Mouse (Mus musculus): ENCODE results near the gene Lyrm9. TPM values are rescaled to one million over a fixed set of nuclear protein-coding genes. Genes with fewer than 3 reads are reported as not detected.
"Not testable (repeated sequence)": the region's sequence is repeated elsewhere in the genome, so short reads cannot be mapped to it uniquely, and the experiment has no call there.

Lyrm9 gene
- polyA plus RNA-seq, 1 experiment from 2014 or later: 11.8 TPM

- WGBS (ENCODE audit: insufficient replicate concordance): 11% methylated on average over 7 of the region's 7 CpGs
- H3K4me2 ChIP-seq (ENCODE audit: low read depth, low read length): no peak overlapping the region
- no peaks in the 10 kb centered on the region; the same call in 1 of the 2 replicates for H3K4me1 ChIP-seq (ENCODE audit: control insufficient read depth, low read depth, low read length)
- no peak overlapping the region for H3K27ac ChIP-seq (ENCODE audit: low read length)
- no peak for ATAC-seq (ENCODE audit: low read depth)
- no peak overlapping the region for H3K4me3 ChIP-seq (ENCODE audit: low read depth, low read length)
- H3K27me3 ChIP-seq (ENCODE audit: control insufficient read depth, insufficient read depth, low read depth, low read length): no peaks in the 10 kb centered on the region
- H3K36me3 ChIP-seq (ENCODE audit: control insufficient read depth, insufficient read depth): no peaks in the 10 kb centered on the region
- H3K9ac ChIP-seq (ENCODE audit: low read depth, low read length): no peak overlapping the region
- no peaks in the 10 kb centered on the region for H3K9me3 ChIP-seq (replicated peaks; ENCODE audit: control insufficient read depth, low read length)
Measured at GRCm38 (mm10) chr11:78856310-78856709, 29.9 kb downstream of the Lyrm9 start.

DNA sequence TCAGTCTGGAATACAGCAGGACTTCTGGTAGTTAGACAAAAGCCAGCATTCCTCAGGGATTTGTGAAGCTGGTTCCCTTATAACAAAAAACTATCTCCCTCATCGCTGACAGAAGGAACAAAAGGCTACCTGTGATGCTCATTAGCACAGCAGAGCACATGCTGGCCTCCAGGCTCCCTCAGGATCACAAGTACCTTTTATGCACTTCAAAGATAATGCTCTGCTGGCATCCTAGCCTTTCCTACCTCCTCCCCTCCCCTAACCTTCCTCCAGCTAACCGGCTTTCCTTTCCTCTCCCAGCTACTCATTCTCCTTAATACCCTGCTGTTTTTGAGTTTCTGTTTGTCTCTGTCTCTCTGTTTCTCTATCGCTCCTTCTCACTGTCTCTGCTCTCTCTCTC lies 31.2 kb downstream of the Lyrm9 start:
- Histone ChIP-seq H3K36me3 (ENCODE audit: control insufficient read depth, insufficient read depth) (no peaks in the 10 kb centered on the region), H3K4me2 (ENCODE audit: low read depth, low read length) (no peak overlapping the region), H3K9ac (ENCODE audit: low read depth, low read length) (no peak overlapping the region), H3K9me3 (replicated peaks; ENCODE audit: control insufficient read depth, low read length) (no peaks in the 10 kb centered on the region), H3K4me3 (ENCODE audit: low read depth, low read length) (no peak overlapping the region), H3K27me3 (ENCODE audit: control insufficient read depth, insufficient read depth, low read depth, low read length) (no peaks in the 10 kb centered on the region), H3K27ac (ENCODE audit: low read length) (no peak overlapping the region), H3K4me1 (ENCODE audit: control insufficient read depth, low read depth, low read length) (no peaks in the 10 kb centered on the region; the same call in 1 of the 2 replicates)
- ATAC-seq (ENCODE audit: low read depth): no peak
- WGBS (ENCODE audit: insufficient replicate concordance): 19% methylated on average over 3 of the region's 3 CpGs

DNA sequence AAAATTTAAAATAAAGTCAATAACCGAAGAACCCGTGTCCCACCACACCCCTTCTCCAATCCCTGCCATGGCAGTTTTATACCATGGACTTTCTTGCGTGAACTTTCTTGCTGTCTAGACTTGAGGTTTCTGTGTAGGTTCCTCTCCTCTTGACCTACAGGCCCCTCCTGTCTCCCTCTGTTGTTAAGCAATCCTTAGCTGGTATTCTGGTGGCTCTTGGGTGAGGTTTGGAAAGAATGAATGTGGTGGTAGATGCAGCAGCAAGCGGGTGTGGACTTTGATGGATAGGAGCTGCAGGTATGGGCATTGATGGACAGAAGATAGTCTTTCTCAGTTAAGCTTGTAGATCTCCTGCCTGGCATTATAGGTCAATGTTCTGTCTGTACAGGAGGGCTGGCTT lies 37.5 kb downstream of the Lyrm9 start:
- H3K9ac ChIP-seq (ENCODE audit: low read depth, low read length): no peak overlapping the region
- no peak for ATAC-seq (ENCODE audit: low read depth)
- no peaks in the 10 kb centered on the region for H3K36me3 ChIP-seq (ENCODE audit: control insufficient read depth, insufficient read depth)
- no peaks in the 10 kb centered on the region for H3K9me3 ChIP-seq (replicated peaks; ENCODE audit: control insufficient read depth, low read length)
- no peaks in the 10 kb centered on the region for H3K4me1 ChIP-seq (ENCODE audit: control insufficient read depth, low read depth, low read length)
- no peak overlapping the region for H3K4me2 ChIP-seq (ENCODE audit: low read depth, low read length)
- no peak overlapping the region for H3K27ac ChIP-seq (ENCODE audit: low read length)
- no peaks in the 10 kb centered on the region for H3K27me3 ChIP-seq (ENCODE audit: control insufficient read depth, insufficient read depth, low read depth, low read length)
- 58% methylated on average over 4 of the region's 4 CpGs for WGBS (ENCODE audit: insufficient replicate concordance)
- no peak overlapping the region for H3K4me3 ChIP-seq (ENCODE audit: low read depth, low read length)

DNA sequence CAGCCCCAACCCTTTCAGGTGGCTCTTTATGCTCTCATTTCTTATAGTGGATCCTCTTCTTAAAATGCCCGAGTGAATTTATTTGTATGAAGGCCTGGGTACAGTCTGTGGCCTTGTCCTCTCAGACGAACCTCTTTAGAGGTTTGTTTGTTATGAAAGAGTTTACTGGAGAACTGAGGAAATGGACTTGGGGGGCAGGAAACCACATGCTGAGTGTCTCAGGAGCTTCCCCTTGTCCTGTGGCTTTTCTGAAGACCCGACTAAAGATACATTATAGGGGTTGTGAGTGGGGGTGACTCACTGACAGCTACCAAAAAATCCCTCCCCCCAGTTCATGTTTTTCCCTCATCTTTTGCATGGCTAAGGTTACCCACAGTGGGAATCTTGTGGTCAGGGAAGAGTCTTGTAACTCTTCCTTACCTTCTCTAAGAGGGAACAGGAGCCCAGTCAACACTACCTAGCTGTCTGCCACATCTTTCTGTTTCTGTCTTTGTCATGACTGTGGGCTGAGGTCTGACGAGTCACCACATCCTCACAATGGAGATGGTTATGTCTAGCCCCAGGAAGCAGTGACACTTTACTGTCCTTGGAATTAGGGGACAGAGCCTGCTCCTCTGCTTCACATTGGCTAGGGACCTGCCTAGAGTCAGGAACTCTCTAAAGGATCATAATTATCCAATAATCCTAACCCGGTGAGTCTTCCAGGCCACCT lies 38.3 kb downstream of the Lyrm9 start:
- ATAC-seq (ENCODE audit: low read depth): no peak
- Histone ChIP-seq H3K4me3 (ENCODE audit: low read depth, low read length) (no peak overlapping the region), H3K27me3 (ENCODE audit: control insufficient read depth, insufficient read depth, low read depth, low read length) (no peaks in the 10 kb centered on the region), H3K9ac (ENCODE audit: low read depth, low read length) (no peak overlapping the region), H3K4me2 (ENCODE audit: low read depth, low read length) (no peak overlapping the region), H3K36me3 (ENCODE audit: control insufficient read depth, insufficient read depth) (no peaks in the 10 kb centered on the region), H3K27ac (ENCODE audit: low read length) (peak overlapping the region; percentile 16; the same call in 1 of the 2 replicates), H3K9me3 (replicated peaks; ENCODE audit: control insufficient read depth, low read length) (no peaks in the 10 kb centered on the region), H3K4me1 (ENCODE audit: control insufficient read depth, low read depth, low read length) (no peaks in the 10 kb centered on the region)
- 27% methylated on average over 5 of the region's 5 CpGs for WGBS (ENCODE audit: insufficient replicate concordance)

GRCm38 (mm10) chr11:78865314-78865713 lies 38.9 kb downstream of the Lyrm9 start:
- Histone ChIP-seq H3K9ac (ENCODE audit: low read depth, low read length) (no peak overlapping the region), H3K27me3 (ENCODE audit: control insufficient read depth, insufficient read depth, low read depth, low read length) (no peaks in the 10 kb centered on the region), H3K9me3 (replicated peaks; ENCODE audit: control insufficient read depth, low read length) (no peaks in the 10 kb centered on the region), H3K4me1 (ENCODE audit: control insufficient read depth, low read depth, low read length) (no peaks in the 10 kb centered on the region), H3K4me2 (ENCODE audit: low read depth, low read length) (no peak overlapping the region), H3K36me3 (ENCODE audit: control insufficient read depth, insufficient read depth) (no peaks in the 10 kb centered on the region), H3K4me3 (ENCODE audit: low read depth, low read length) (no peak overlapping the region), H3K27ac (ENCODE audit: low read length) (no peak overlapping the region; the same call in 1 of the 2 replicates)
- WGBS (ENCODE audit: insufficient replicate concordance): 54% methylated on average over 2 of the region's 2 CpGs
- ATAC-seq (ENCODE audit: low read depth): no peak

- no peak overlapping the region for H3K9ac ChIP-seq (ENCODE audit: low read depth, low read length)
- no peaks in the 10 kb centered on the region for H3K27me3 ChIP-seq (ENCODE audit: control insufficient read depth, insufficient read depth, low read depth, low read length)
- H3K4me2 ChIP-seq (ENCODE audit: low read depth, low read length): no peak overlapping the region
- H3K36me3 ChIP-seq (ENCODE audit: control insufficient read depth, insufficient read depth): no peaks in the 10 kb centered on the region
- no peak for ATAC-seq (ENCODE audit: low read depth)
- H3K27ac ChIP-seq (ENCODE audit: low read length): no peak overlapping the region
- no peaks in the 10 kb centered on the region for H3K9me3 ChIP-seq (replicated peaks; ENCODE audit: control insufficient read depth, low read length)
- WGBS (ENCODE audit: insufficient replicate concordance): 61% methylated on average over 3 of the region's 3 CpGs
- no peak overlapping the region for H3K4me3 ChIP-seq (ENCODE audit: low read depth, low read length)
- H3K4me1 ChIP-seq (ENCODE audit: control insufficient read depth, low read depth, low read length): no peaks in the 10 kb centered on the region
Measured at GRCm38 (mm10) chr11:78866486-78866885, 40.1 kb downstream of the Lyrm9 start.

DNA sequence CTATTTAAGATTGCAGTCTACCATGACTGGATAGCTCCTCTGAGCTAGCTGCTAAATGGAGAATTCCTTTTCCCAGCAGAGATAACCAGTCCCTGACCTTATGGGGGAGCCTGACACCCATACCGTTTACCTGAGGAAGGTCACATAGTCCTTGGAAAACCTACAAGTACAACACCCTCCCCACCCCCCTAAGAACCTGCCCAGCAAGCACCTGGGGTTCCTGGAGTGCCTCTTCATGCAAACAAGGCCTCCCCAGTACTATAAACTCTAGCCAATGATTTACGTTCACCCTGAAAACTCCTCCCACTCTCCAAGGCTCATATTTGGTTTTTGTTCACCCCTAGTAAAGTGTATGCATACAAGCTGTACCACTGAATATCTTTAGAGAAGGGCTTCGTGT lies 41.3 kb downstream of the Lyrm9 start:
- 50% methylated on average over 3 of the region's 3 CpGs for WGBS (ENCODE audit: insufficient replicate concordance)
- Histone ChIP-seq H3K4me3 (ENCODE audit: low read depth, low read length) (no peak overlapping the region), H3K4me2 (ENCODE audit: low read depth, low read length) (no peak overlapping the region), H3K4me1 (ENCODE audit: control insufficient read depth, low read depth, low read length) (no peaks in the 10 kb centered on the region), H3K27me3 (ENCODE audit: control insufficient read depth, insufficient read depth, low read depth, low read length) (no peaks in the 10 kb centered on the region), H3K36me3 (ENCODE audit: control insufficient read depth, insufficient read depth) (no peaks in the 10 kb centered on the region), H3K9ac (ENCODE audit: low read depth, low read length) (no peak overlapping the region), H3K9me3 (replicated peaks; ENCODE audit: control insufficient read depth, low read length) (no peaks in the 10 kb centered on the region), H3K27ac (ENCODE audit: low read length) (no peak overlapping the region)
- no peak for ATAC-seq (ENCODE audit: low read depth)

DNA sequence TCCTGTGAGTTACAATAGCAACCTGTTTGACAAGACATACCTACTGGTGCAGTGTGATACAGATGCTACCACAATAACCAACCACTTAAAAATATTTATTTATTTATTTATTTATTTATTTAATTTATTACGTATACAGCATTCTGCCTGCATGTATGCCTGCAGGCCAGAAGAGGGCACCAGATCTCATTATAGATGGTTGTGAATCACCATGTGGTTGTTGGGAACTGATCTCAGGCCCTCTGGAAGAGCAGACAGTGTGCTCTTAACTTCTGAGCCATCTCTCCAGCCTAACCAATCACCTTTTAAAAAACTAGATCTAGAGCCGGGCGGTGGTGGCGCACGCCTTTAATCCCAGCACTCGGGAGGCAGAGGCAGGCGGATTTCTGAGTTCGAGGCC lies 42.8 kb downstream of the Lyrm9 start:
- not testable (repeated sequence) for H3K27me3 ChIP-seq (ENCODE audit: control insufficient read depth, insufficient read depth, low read depth, low read length); H3K4me3 ChIP-seq (ENCODE audit: low read depth, low read length); H3K9ac ChIP-seq (ENCODE audit: low read depth, low read length); ATAC-seq (ENCODE audit: low read depth); H3K36me3 ChIP-seq (ENCODE audit: control insufficient read depth, insufficient read depth); H3K4me1 ChIP-seq (ENCODE audit: control insufficient read depth, low read depth, low read length); H3K4me2 ChIP-seq (ENCODE audit: low read depth, low read length); H3K9me3 ChIP-seq (replicated peaks; ENCODE audit: control insufficient read depth, low read length); H3K27ac ChIP-seq (ENCODE audit: low read length)
- WGBS (ENCODE audit: insufficient replicate concordance): 73% methylated on average over 8 of the region's 8 CpGs

- ATAC-seq (ENCODE audit: low read depth): no peak
- H3K4me1 ChIP-seq (ENCODE audit: control insufficient read depth, low read depth, low read length): no peaks in the 10 kb centered on the region
- H3K27ac ChIP-seq (ENCODE audit: low read length): no peak overlapping the region
- H3K27me3 ChIP-seq (ENCODE audit: control insufficient read depth, insufficient read depth, low read depth, low read length): no peaks in the 10 kb centered on the region
- no peak overlapping the region for H3K4me2 ChIP-seq (ENCODE audit: low read depth, low read length)
- H3K9me3 ChIP-seq (replicated peaks; ENCODE audit: control insufficient read depth, low read length): no peaks in the 10 kb centered on the region
- 64% methylated on average over 4 of the region's 4 CpGs for WGBS (ENCODE audit: insufficient replicate concordance)
- H3K36me3 ChIP-seq (ENCODE audit: control insufficient read depth, insufficient read depth): no peaks in the 10 kb centered on the region
- H3K9ac ChIP-seq (ENCODE audit: low read depth, low read length): no peak overlapping the region
- no peak overlapping the region for H3K4me3 ChIP-seq (ENCODE audit: low read depth, low read length)
Measured at GRCm38 (mm10) chr11:78870891-78871290, 44.5 kb downstream of the Lyrm9 start.
